In the genomic region with DNA sequence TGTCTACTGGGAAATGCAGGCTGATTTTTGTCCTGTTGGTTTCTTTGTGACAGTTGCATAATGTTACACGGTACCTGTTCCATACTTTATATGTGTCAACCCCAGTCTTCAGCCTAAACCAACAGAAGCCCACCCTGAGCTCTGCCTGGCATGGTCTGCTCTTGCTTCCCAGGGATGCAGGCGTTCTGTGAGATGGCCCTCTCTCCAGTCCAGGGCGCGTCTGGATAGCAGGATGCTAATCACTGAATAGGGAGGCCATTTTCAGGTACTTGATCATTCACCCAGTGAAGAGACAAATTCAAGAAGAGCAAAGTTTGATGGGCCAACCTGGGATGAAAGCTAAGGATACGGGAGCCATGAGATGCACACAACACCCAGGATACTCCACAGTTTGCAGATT, we compare ENCODE assay signal across 30 mouse cellular contexts. TPM values are rescaled to one million over a fixed set of nuclear protein-coding genes. Genes with fewer than 3 reads are reported as not detected.
"Had no signal": no experiment of that assay in that cellular context is flagged by ENCODE, and none has a peak within 500 bp of the region (broad histone marks: within the 10 kb centered on the region; RNA-seq: fewer than 3 reads in every experiment).

No protein-coding gene starts in this region.

- H3K36me3 ChIP-seq: limb, embryonic 12.5 days; limb, embryonic 13.5 days; limb, embryonic 15.5 days; liver, embryonic 12.5 days; liver, embryonic 13.5 days; liver, embryonic 15.5 days; lung, embryonic 15.5 days; midbrain, embryonic 10.5 days; midbrain, embryonic 12.5 days; midbrain, embryonic 13.5 days; midbrain, embryonic 15.5 days had no signal

- H3K27me3 ChIP-seq: limb, embryonic 12.5 days; limb, embryonic 13.5 days; limb, embryonic 15.5 days; liver, embryonic 12.5 days; liver, embryonic 13.5 days; liver, embryonic 15.5 days; lung, embryonic 15.5 days; megakaryocyte, embryonic 14.5 days; midbrain, embryonic 12.5 days; midbrain, embryonic 13.5 days; midbrain, embryonic 15.5 days had no signal

- H3K27ac ChIP-seq: limb, embryonic 10.5 days; limb, embryonic 12.5 days; limb, embryonic 13.5 days; limb, embryonic 15.5 days; liver, embryonic 12.5 days; liver, embryonic 13.5 days; liver, embryonic 14.5 days; liver, embryonic 15.5 days; lung, embryonic 15.5 days; macrophage; midbrain, embryonic 10.5 days; midbrain, embryonic 12.5 days; midbrain, embryonic 13.5 days; midbrain, embryonic 15.5 days had no signal

- H3K4me3 ChIP-seq: limb, embryonic 10.5 days; limb, embryonic 12.5 days; limb, embryonic 13.5 days; limb, embryonic 15.5 days; liver, embryonic 12.5 days; liver, embryonic 13.5 days; liver, embryonic 15.5 days; lung, embryonic 15.5 days; megakaryocyte, embryonic 14.5 days; midbrain, embryonic 10.5 days; midbrain, embryonic 12.5 days; midbrain, embryonic 13.5 days; midbrain, embryonic 15.5 days; myocyte had no signal

- DNase-seq: left cerebral cortex, postnatal 4 days; liver; liver, embryonic 13.5 days; liver, postnatal 0 days; lung, adult 18-20 months; lung, adult 2 months; lung, embryonic 14.5 days; lung, postnatal 10 days; lung, postnatal 14 days; lung, postnatal 36 days; lung, postnatal 4 days; midbrain, embryonic 14.5 days had no signal

- H3K9me3 ChIP-seq: limb, embryonic 10.5 days; limb, embryonic 12.5 days; limb, embryonic 13.5 days; limb, embryonic 15.5 days; liver, embryonic 12.5 days; liver, embryonic 13.5 days; liver, embryonic 15.5 days; lung, embryonic 15.5 days; midbrain, embryonic 10.5 days; midbrain, embryonic 12.5 days; midbrain, embryonic 13.5 days; midbrain, embryonic 15.5 days had no signal

- H3K4me1 ChIP-seq: liver, embryonic 12.5 days; liver, embryonic 13.5 days; liver, embryonic 15.5 days; midbrain, embryonic 10.5 days; midbrain, embryonic 12.5 days; midbrain, embryonic 15.5 days had no signal

RNA-seq across cellular contexts. Expression of a gene that starts 37.0 kb away (rescaled TPM):
- total RNA-seq: left cerebral cortex, postnatal 4 days; megakaryocyte progenitor cell, adult 5-6 weeks; megakaryocyte-erythroid progenitor cell, adult 5-6 weeks had no signal
- polyA plus RNA-seq: macrophage; midbrain, embryonic 13.5 days; midbrain, embryonic 16.5 days had no signal
